ENCODE assay signal across 8 mouse cellular contexts in genomic region chr16:95340885-95341791, GRCm38 (mm10).
DNase-seq lines count a peak whose midpoint lies in the region; ATAC-seq and TF ChIP-seq lines count a peak whose summit lies in the region.

No protein-coding gene starts in this region.

- H3K9me3 ChIP-seq in hindbrain, embryonic 12.5 days (replicated peaks) = no peaks in the 10 kb centered on the region
- H3K9me3 ChIP-seq in lung, postnatal 0 days (ENCODE audit: low read length) = no peaks in the 10 kb centered on the region

- no peaks in the 10 kb centered on the region for H3K27me3 ChIP-seq in hindbrain, embryonic 12.5 days
- no peaks in the 10 kb centered on the region for H3K27me3 ChIP-seq in lung, postnatal 0 days (replicated peaks; ENCODE audit: insufficient read depth, low read length)

- no peak overlapping the region for H3K4me3 ChIP-seq in hindbrain, embryonic 12.5 days
- H3K4me3 ChIP-seq in lung, postnatal 0 days (ENCODE audit: low read depth, low read length) = no peak overlapping the region

- 34% methylated on average over 28 of the region's 28 CpGs for WGBS in hindbrain, embryonic 12.5 days
- 23% methylated on average over 28 of the region's 28 CpGs for WGBS in lung, postnatal 0 days

- peak; percentile 92 for TF ChIP-seq CTCF in lung, postnatal 0 days (IDR thresholded peaks at IDR 0.05)

- peak; percentile 45 for DNase-seq in MN1 (ENCODE audit: low spot score)
- DNase-seq in cerebellum, adult 9-10 months = peak; percentile 88
- DNase-seq in frontal cortex, postnatal 14 days (ENCODE audit: low spot score in 2 of 2) = peak; percentile 71 to 85
- peak; percentile 91 for DNase-seq in layer of hippocampus, postnatal 10 days (ENCODE audit: low spot score in 2 of 2)
- peak; percentile 95 for DNase-seq in lung, postnatal 0 days (ENCODE audit: low spot score)
- DNase-seq in retina, postnatal 1 day = peak; percentile 83
- peak; percentile 91 for DNase-seq in thymus, postnatal 4 days

- no peaks in the 10 kb centered on the region for H3K36me3 ChIP-seq in hindbrain, embryonic 12.5 days
- no peaks in the 10 kb centered on the region for H3K36me3 ChIP-seq in lung, postnatal 0 days (ENCODE audit: insufficient read depth, low read length)

- H3K4me2 ChIP-seq in hindbrain, embryonic 12.5 days (replicated peaks) = peak overlapping the region; percentile 32
- peak overlapping the region; percentile 17; the same call in 1 of the 2 replicates for H3K4me2 ChIP-seq in lung, postnatal 0 days (replicated peaks; ENCODE audit: low read depth, low read length)

- no peak overlapping the region for H3K9ac ChIP-seq in hindbrain, embryonic 12.5 days
- no peak overlapping the region for H3K9ac ChIP-seq in lung, postnatal 0 days (replicated peaks; ENCODE audit: low read depth)

- peaks cover 8% of the 10 kb centered on the region for H3K4me1 ChIP-seq in hindbrain, embryonic 12.5 days
- H3K4me1 ChIP-seq in lung, postnatal 0 days (ENCODE audit: insufficient read depth, low read depth, low read length) = peaks cover 8% of the 10 kb centered on the region; the same call in 1 of the 2 replicates

- TF ChIP-seq EP300 in lung, postnatal 0 days (IDR thresholded peaks at IDR 0.05) = no peak

- peak; percentile 84 for ATAC-seq in hindbrain, embryonic 12.5 days (ENCODE audit: low FRiP score)
- peak; percentile 92 for ATAC-seq in lung, postnatal 0 days

- no peak overlapping the region for H3K27ac ChIP-seq in hindbrain, embryonic 12.5 days
- H3K27ac ChIP-seq in lung, postnatal 0 days (ENCODE audit: low read length) = peak overlapping the region; percentile 51; the same call in 1 of the 2 replicates

Comparison
In these comparisons a context has a peak if more than half of its experiments do, and no peak if none do; other contexts are left out.
1. DNase-seq: peak in every context shown above with its lines; median percentile 95 in lung, postnatal 0 days; 91 in layer of hippocampus, postnatal 10 days; 91 in thymus, postnatal 4 days; 88 in cerebellum, adult 9-10 months; 83 in retina, postnatal 1 day; 78 in frontal cortex, postnatal 14 days; 45 in MN1.